Comparison of ENCODE assay signal across 19 mouse cellular contexts in genomic region chr13:49085211-49085610, GRCm38 (mm10).
"Had no signal": no experiment of that assay in that cellular context is flagged by ENCODE, and none has a peak within 500 bp of the region (broad histone marks: within the 10 kb centered on the region; RNA-seq: fewer than 3 reads in every experiment).

No protein-coding gene starts in this region.

- DNase-seq: kidney, postnatal 14 days; kidney, postnatal 4 days; layer of hippocampus, adult 9-11 months; layer of hippocampus, postnatal 36 days; liver; lung, adult 18-20 months; lung, postnatal 10 days; lung, postnatal 36 days; midbrain, embryonic 14.5 days; thymus, postnatal 25 days had no signal

- H3K27ac ChIP-seq: left cerebral cortex, adult 2 months; limb, embryonic 10.5 days; limb, embryonic 13.5 days; liver, embryonic 12.5 days; liver, embryonic 15.5 days; lung, embryonic 15.5 days; midbrain, embryonic 10.5 days; stomach, embryonic 15.5 days had no signal

- H3K4me3 ChIP-seq: left cerebral cortex, adult 2 months; limb, embryonic 10.5 days; limb, embryonic 13.5 days; liver, embryonic 12.5 days; liver, embryonic 15.5 days; lung, embryonic 15.5 days; megakaryocyte, embryonic 14.5 days; midbrain, embryonic 10.5 days; stomach, embryonic 15.5 days had no signal
